Mouse (Mus musculus) macrophage (primary cell): ENCODE results near the gene Fkbp14. TPM values are rescaled to one million over a fixed set of nuclear protein-coding genes. Genes with fewer than 3 reads are reported as not detected.

ENCODE experiments used
- H3K27ac ChIP-seq: fragments of 350-480 bp; formaldehyde crosslinking; 2 replicates; pipeline ENCODE4 v1.9.0; 2021
- H3K36me3 ChIP-seq: fragments of 350-480 bp; formaldehyde crosslinking; 2 replicates; pipeline ENCODE4 v1.9.0; 2021; ENCODE audit errors: inconsistent target
- H3K4me3 ChIP-seq: fragments of 350-480 bp; formaldehyde crosslinking; 2 replicates; pipeline ENCODE4 v1.9.0; 2021; ENCODE audit errors: inconsistent target
- H3K79me2 ChIP-seq: fragments of 350-480 bp; formaldehyde crosslinking; 2 replicates; pipeline ENCODE4 v1.9.0; 2021; ENCODE audit errors: inconsistent target
- WGBS: methylation state at CpG from one replicate; pipeline ENCODE4 v1.1.7; 2026; ENCODE audit warnings: inconsistent platforms; ENCODE audit not compliant: missing documents; 5-methylcytosine and 5-hydroxymethylcytosine counted together
- polyA plus RNA-seq: library from polyadenylated mRNA; stranded (reverse); fragments of 250-400 nt; gene quantifications from 3 replicates; pipeline ENCODE4 v1.2.4, GENCODE M21; 2018; ENCODE audit warnings: inconsistent platforms
- total RNA-seq, 78 experiments: library from RNA; depleted of rRNA; stranded (reverse); fragments of 250-400 nt; gene quantifications; 1 replicate in 9 of 78; 2 replicates in 24 of 78; 3 replicates in 43 of 78; 4 replicates in 2 of 78; pipeline ENCODE4 v1.2.4; 2018; ENCODE audit warnings: inconsistent platforms in 56 of 78

The Fkbp14 gene
- 1 to 10 TPM in 19 of 26 experiments, under 1 TPM in 7; 0.33 to 7.9 (median 2.1) TPM for total RNA-seq (2018; cell fraction: chromatin; rRNA removed)
- 1 to 10 TPM in 5 of 26 experiments, under 1 TPM in 21; 0.34 to 1.3 (median 0.77) TPM for total RNA-seq (2018; cell fraction: cytosol; rRNA removed)
- total RNA-seq (2018; cell fraction: nucleus; rRNA removed) = 1 to 10 TPM in 19 of 26 experiments, under 1 TPM in 7; 0.43 to 7.3 (median 1.9) TPM
- polyA plus RNA-seq = 0.94 to 2.2 TPM (median 1.1 TPM) in 3 replicates

DNA sequence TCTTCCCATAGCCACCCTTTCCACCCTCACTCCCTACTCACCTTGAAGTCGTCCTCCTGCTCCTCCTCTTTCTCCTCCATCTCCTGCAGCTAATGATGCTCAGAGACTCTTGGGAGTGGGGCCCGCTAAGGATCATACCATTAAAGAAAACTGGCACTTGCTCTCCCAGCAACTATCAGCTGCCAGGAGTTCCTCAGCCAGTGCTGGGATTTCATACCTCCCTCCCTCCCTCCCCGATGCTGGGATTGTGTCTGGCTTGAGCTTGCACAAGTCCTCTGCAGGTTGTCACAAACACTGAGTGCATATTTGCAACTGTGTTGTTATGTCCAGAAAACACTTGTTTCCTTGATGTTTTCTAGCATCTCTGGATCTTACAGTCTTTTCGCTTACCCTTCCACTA lies at the start of gene Fkbp14:
TSS of gene Fkbp14 (minus strand) at position 101 of the 400 bp plus-strand sequence.
- peaks cover 3% of the 10 kb centered on the region; the same call in 1 of the 2 replicates for H3K79me2 ChIP-seq
- H3K36me3 ChIP-seq = no peaks in the 10 kb centered on the region
- H3K27ac ChIP-seq = no peak within 1 kb of the TSS
- H3K4me3 ChIP-seq = no peak within 1 kb of the TSS
- WGBS = 89% methylated on average over 4 of the region's 4 CpGs

DNA sequence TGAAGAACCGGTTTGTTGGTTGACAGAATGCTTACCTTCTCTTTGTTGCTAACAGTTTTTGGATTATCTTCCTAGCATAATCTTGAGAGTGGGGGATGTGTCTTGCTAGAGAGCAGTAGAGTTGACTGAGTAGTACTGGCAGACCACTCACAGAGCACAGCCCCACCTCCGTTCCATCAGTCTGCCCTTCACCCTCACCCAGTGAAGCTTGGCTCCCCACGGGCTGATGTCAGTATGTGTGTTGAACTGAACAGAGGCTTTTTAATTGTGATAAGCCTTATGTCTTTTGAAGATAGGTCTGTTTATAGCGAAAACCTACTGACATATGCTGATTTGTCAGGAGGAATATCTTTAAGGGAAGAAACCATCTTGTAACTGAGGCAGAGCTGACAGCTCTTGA lies 46.1 kb upstream of the Fkbp14 start:
- H3K27ac ChIP-seq = no peak overlapping the region
- WGBS = 98% methylated on average over 4 of the region's 4 CpGs
- no peaks in the 10 kb centered on the region for H3K79me2 ChIP-seq
- no peaks in the 10 kb centered on the region for H3K36me3 ChIP-seq
- H3K4me3 ChIP-seq = no peak overlapping the region

DNA sequence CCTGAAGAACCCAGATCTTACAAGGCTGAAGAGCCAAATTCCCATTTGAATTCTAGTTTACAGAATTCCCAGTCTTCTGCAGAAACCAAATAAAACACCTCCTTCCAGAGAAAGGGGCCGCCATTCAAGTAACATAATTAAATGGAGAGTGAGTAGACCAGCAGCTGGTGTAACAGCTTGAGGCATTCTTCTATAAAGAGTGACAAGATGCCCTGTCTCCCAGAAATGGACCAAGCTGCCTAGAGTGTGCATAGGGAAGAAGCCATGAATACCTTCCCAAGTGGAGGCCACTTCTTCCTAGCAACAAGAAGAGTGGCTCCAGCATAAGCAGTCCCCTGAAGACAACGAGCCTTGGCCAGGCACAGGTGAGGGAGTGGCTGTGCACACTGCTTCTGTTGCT lies 44.8 kb upstream of the Fkbp14 start:
- H3K4me3 ChIP-seq = no peak overlapping the region
- 88% methylated on average over 2 of the region's 2 CpGs for WGBS
- H3K36me3 ChIP-seq = no peaks in the 10 kb centered on the region
- H3K79me2 ChIP-seq = no peaks in the 10 kb centered on the region
- H3K27ac ChIP-seq = no peak overlapping the region

DNA sequence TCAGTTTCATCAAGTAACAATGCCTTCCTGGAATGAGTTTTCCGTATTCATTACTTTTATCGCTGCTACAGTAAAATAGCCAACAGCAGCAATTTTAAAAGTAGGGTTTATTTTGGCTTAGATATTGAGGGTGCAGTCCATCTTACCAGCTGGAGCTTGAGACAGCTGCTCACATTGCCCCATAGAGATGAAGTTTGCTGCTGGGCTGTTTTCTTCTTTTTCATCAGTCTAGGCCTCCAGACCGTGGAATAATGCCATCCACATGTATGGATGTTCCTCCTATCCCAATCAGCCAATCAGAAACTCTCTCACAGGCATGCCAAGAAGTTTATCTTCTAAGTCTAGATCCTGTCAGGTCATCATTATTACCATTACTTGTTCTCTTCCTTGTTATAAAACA lies 42.8 kb upstream of the Fkbp14 start:
- WGBS = 96% methylated on average over 3 of the region's 3 CpGs
- Histone ChIP-seq H3K27ac (no peak overlapping the region), H3K4me3 (no peak overlapping the region), H3K36me3 (no peaks in the 10 kb centered on the region), H3K79me2 (no peaks in the 10 kb centered on the region)

DNA sequence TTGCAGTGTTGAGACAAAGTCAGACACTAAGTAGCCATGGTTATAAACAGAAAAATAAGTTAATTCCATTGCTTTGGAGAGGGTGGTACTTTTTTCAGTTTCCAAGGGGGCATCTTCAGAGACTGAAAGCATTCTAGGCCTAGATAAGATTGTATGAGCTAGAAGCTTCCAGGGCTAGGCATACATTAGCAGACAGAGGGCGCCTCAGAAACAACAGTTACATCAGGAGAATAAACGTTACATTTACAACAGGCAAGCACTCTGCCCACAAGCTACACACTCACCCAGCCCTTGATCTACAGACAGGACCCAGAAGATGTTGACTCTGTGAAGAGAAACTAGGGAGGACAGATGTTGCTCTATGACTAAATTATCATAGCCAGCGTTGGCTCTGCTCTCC lies 34.4 kb upstream of the Fkbp14 start:
- Histone ChIP-seq H3K79me2 (no peaks in the 10 kb centered on the region), H3K4me3 (no peak overlapping the region), H3K36me3 (no peaks in the 10 kb centered on the region), H3K27ac (no peak overlapping the region)
- 67% methylated on average over 3 of the region's 3 CpGs for WGBS

DNA sequence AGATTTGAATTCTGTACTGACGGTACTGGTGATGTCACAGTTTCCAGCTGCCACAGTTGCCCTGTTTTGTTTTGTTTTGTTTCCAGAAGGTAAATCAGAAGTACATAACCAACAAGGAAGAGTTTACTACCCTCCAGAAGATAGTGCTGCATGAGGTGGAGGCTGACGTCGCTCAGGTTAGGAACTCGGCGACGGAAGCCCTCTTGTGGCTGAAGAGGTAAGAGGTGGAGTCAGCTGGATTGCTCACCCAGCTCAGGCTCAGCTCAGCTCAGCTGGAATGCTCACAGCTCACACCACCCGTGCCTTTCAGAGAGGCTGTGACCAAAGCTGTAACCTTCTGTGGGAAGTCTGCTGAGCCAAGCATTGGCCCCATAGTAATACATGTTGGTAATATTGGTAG lies 32.6 kb upstream of the Fkbp14 start:
- 70% methylated on average over 7 of the region's 7 CpGs for WGBS
- Histone ChIP-seq H3K36me3 (no peaks in the 10 kb centered on the region; the same call in 1 of the 2 replicates), H3K79me2 (no peaks in the 10 kb centered on the region), H3K27ac (no peak overlapping the region), H3K4me3 (no peak overlapping the region)

DNA sequence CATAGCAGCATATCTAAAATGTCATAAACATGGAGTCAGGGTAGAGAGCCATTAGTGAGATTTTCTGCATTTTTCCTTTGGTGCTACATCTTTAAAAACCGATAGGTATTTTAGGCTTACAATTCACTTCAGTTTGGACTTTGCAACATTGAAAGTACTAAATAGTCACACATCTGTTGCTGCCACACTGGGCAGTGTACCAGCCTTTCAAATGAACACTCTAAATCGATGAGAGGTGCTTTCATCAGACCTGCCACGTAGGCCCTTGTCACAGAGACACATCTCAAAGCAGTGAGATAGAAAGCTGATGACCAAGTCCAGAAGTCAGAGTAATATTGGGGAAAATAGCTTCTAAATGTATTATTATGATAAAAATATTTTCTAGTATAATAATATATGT lies 31.3 kb upstream of the Fkbp14 start:
- H3K36me3 ChIP-seq = no peaks in the 10 kb centered on the region; the same call in 1 of the 2 replicates
- 96% methylated on average over 3 of the region's 3 CpGs for WGBS

DNA sequence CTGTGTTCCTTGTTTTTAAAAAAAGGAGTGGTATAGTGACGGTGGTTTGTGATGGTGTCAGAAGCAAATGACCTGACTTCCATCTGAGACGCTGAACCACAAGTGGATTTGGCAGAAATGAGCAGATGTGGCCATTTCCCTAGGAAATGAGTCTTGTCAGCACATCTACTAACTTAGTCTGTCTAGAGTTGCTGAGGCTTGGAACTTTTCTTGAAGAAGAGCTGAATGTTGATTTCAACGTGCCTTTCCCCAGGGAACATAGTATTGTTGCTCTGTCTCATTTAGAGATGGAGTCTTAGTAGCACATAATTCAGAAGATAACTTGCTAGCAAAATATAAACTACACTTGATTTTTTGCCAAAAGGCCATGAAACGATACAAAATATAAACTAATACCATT lies 23.2 kb upstream of the Fkbp14 start:
- peak overlapping the region; percentile 77 for H3K27ac ChIP-seq
- WGBS = 31% methylated on average over 4 of the region's 4 CpGs
- no peak overlapping the region for H3K4me3 ChIP-seq
- H3K79me2 ChIP-seq = no peaks in the 10 kb centered on the region
- H3K36me3 ChIP-seq = no peaks in the 10 kb centered on the region; the same call in 1 of the 2 replicates

More for the DNA sequence above, 31.3 kb upstream of the Fkbp14 start:
- H3K4me3 ChIP-seq = no peak overlapping the region
- no peak overlapping the region for H3K27ac ChIP-seq
- no peaks in the 10 kb centered on the region for H3K79me2 ChIP-seq

DNA sequence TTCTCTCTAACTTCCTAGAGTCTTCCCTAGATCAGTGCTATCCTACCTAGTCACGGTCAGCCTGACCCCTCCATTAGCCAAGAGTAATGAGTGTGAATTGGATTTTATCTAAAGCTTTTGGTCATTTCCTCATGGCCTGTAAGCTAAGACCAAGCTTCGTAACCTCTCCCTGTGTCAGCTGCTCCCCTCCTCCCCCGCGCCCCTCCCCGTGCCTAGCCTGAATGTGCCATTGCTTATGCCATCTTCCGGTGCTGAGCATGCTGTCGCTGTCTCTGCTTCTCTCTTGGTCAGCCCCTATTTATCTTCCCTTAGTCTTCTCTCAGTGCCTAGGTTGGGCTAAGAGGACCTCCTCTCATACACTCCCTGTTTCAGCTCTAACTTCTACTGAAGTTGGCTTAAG lies 22.4 kb upstream of the Fkbp14 start:
- Histone ChIP-seq H3K79me2 (no peaks in the 10 kb centered on the region), H3K4me3 (no peak overlapping the region), H3K27ac (peak overlapping the region; percentile 77), H3K36me3 (no peaks in the 10 kb centered on the region)
- WGBS = 85% methylated on average over 7 of the region's 7 CpGs

DNA sequence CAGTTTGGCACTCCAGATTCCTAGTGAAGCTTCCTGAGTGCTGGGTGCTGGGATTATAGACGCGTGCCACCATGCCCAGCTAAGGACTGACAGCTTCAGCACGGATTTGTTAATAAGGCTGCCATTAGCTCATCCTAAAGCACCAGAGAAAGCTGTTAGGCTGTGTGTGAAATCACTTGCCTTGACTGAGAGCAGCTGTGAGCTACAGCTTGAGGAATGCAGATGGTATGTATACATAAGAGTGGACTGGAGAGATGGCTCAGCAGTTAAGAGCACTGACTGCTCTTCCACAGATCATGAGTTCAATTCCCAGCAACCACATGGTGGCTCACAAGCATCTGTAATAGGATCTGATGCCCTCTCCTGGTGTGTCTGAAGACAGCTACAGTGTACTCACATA lies 20.3 kb upstream of the Fkbp14 start:
- no peak overlapping the region for H3K4me3 ChIP-seq

DNA sequence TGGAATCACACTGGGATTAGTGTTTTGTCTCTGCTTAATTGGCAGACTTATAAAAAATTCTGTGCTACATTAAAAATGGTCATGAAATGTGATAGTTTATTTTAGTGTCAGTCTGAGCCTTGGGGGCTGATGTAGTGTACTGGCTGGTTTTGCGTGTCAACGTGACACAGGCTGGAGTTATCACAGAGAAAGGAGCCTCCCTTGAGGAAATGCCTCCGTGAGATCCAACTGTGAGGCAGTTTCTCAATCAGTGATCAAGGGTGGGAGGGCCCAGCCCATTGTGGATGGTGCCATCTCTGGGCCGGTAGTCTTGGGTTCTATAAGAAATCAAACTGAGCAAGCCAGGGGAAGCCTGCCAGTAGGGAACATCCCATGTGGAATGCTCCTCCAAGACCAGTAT lies 9.1 kb upstream of the Fkbp14 start:
- Histone ChIP-seq H3K36me3 (no peaks in the 10 kb centered on the region), H3K4me3 (no peak overlapping the region), H3K27ac (no peak overlapping the region), H3K79me2 (no peaks in the 10 kb centered on the region; the same call in 1 of the 2 replicates)
- WGBS = 94% methylated on average over 4 of the region's 4 CpGs

More for the DNA sequence above, 20.3 kb upstream of the Fkbp14 start:
- Histone ChIP-seq H3K79me2 (no peaks in the 10 kb centered on the region), H3K36me3 (no peaks in the 10 kb centered on the region), H3K27ac (no peak overlapping the region)
- WGBS = 97% methylated on average over 3 of the region's 3 CpGs

DNA sequence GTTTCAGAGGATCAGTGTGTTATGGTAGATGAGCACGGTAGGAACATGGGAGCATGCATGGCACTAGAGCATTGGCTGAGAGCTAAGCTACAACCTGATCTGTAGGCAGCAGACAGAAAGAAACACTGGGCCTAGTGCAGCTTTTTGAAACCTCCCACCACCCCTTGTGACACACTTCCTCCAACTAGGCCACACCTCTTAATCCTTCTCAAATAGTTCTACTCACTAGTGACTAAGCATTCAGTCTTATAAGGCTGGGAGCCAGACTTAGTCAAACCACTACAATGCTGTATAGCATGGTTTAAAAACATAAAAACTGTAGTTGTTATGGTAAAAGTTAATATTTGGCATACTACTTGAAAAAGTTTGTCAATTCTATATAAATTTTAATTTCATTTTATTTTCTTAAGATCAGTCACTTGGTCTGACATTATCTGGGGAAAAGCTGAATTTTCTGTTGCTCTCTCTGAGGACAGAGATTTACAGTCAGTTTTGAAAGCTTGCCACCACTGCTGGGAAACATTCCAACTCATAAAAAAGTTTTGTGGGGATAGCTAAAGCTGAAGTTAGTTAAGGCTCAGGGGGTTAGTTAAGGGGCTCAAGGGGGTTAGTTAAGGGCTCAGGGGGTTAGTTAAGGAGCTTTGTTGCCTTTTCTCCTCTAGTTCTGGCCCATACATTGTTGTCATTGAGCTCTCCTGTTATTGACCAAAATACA lies 7.0 kb upstream of the Fkbp14 start:
- no peak overlapping the region for H3K27ac ChIP-seq
- H3K36me3 ChIP-seq = no peaks in the 10 kb centered on the region
- peaks cover under 1% of the 10 kb centered on the region; the same call in 1 of the 2 replicates for H3K79me2 ChIP-seq
- 87% methylated on average over 1 of the region's 1 CpGs for WGBS
- H3K4me3 ChIP-seq = no peak overlapping the region

DNA sequence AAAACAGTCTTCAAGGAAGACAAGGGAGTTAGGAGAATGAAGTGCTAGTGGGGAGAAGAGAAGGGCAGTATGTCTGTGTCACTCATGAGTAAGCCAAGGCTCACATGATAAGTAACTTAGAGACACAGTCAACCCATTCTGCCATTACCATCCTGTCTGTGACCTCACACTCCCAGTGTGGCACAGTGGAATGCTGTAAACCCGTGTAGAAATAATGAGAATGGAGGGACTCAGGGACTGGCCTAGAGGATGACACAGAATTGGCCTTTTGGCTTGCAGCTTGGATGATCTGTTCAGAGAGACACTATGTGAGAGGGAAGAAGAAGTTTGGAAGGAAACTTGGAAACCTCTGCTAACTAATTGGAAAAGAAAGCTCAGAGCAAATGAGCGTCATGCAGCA lies 5.8 kb upstream of the Fkbp14 start:
- no peak overlapping the region for H3K4me3 ChIP-seq
- peaks cover 3% of the 10 kb centered on the region; the same call in 1 of the 2 replicates for H3K79me2 ChIP-seq
- 94% methylated on average over 2 of the region's 2 CpGs for WGBS
- H3K36me3 ChIP-seq = no peaks in the 10 kb centered on the region
- H3K27ac ChIP-seq = no peak overlapping the region

DNA sequence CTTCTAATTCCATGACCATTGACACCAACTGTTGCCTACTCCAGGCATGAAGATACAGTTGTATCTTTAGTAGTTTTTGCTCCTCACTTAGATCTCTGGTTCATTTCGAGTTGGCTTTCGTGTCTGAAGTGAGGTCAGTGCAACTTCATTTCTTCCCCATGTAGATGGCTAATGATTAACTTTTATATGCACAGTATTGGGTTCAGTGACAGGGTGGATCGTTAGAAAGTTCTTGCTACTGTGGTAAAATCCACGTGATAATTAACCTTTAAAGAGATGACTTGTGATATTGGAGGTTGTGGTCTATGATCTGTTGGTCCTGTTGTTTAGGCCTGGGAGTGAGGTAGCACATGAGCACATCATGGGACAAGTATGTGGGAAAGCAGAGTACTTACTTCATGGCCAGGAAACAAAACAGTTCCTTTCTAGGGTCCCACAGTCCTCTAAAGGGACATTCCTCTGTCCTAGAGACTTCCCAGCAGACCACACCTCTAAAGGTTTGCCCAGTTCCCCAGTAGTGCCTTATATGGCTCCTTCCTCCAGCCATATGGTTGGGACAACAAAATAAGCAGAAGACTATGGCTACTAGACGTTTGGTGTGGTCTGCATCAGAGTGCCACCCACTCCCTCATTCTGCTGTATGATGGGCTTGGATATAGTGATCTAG lies 3.7 kb upstream of the Fkbp14 start:
- WGBS = 88% methylated on average over 5 of the region's 5 CpGs
- Histone ChIP-seq H3K27ac (no peak overlapping the region), H3K79me2 (peaks cover 3% of the 10 kb centered on the region; the same call in 1 of the 2 replicates), H3K4me3 (no peak overlapping the region), H3K36me3 (no peaks in the 10 kb centered on the region)

DNA sequence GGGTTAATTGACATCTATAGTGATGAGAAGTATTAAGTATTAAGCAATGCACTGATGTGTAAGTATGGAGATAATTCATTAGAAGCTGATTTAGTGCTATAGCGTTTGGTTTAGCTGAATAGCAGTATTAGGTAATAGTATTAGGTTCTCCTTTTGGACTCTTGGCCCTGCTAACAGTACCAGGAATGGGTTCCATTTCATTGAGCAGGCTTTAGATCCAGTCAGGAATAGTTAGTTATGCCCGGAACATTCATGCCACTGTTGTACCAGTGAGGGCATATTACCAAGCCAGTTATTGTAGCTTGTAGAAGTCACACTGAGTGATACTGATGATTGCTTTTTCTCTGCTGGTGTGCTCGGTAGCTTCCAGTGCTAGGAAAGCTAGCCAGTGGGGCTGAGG lies 603 bp upstream of the Fkbp14 start:
- Histone ChIP-seq H3K79me2 (peaks cover 3% of the 10 kb centered on the region; the same call in 1 of the 2 replicates), H3K36me3 (no peaks in the 10 kb centered on the region), H3K4me3 (no peak overlapping the region), H3K27ac (no peak overlapping the region)
- WGBS = 94% methylated on average over 3 of the region's 3 CpGs
